Mouse (Mus musculus) neural tube, embryonic 14.5 days (tissue): ENCODE results near the gene Ntn5. TPM values are rescaled to one million over a fixed set of nuclear protein-coding genes. Genes with fewer than 3 reads are reported as not detected.
"Not testable (repeated sequence)": the region's sequence is repeated elsewhere in the genome, so short reads cannot be mapped to it uniquely, and the experiment has no call there.

Experiments used
- ATAC-seq: fragments of 200-750 bp; cut with Nextera tagmentation; 2 replicates; pipeline ENCODE4 v1.8.0; 2017; ENCODE audit warnings: low read depth, mild to moderate bottlenecking, moderate TSS enrichment, moderate library complexity
- H3K27ac ChIP-seq: fragments of 300-500 bp; sonication (generic); 2 replicates; pipeline ENCODE4 v1.5.1; 2014; ENCODE audit warnings: low read depth, mild to moderate bottlenecking, control low read depth, low read length, moderate library complexity, mixed read lengths
- H3K27me3 ChIP-seq: fragments of 300-500 bp; sonication (generic); 2 replicates; pipeline ENCODE4 v1.6.1; 2014; ENCODE audit warnings: low read length; ENCODE audit not compliant: control insufficient read depth, insufficient read depth
- H3K36me3 ChIP-seq: fragments of 300-500 bp; sonication (generic); 2 replicates; pipeline ENCODE4 v1.6.1; 2014; ENCODE audit warnings: low read length, mixed read lengths; ENCODE audit not compliant: control insufficient read depth, insufficient read depth
- H3K4me1 ChIP-seq: fragments of 300-500 bp; sonication (generic); 2 replicates; pipeline ENCODE4 v1.6.1; 2014; ENCODE audit warnings: low read length; ENCODE audit not compliant: control insufficient read depth, insufficient read depth
- H3K4me2 ChIP-seq: fragments of 300-500 bp; sonication (generic); 2 replicates; pipeline ENCODE4 v1.6.1; 2014; ENCODE audit warnings: mild to moderate bottlenecking, low read depth, low read length, control low read depth
- H3K4me3 ChIP-seq: fragments of 300-500 bp; sonication (generic); 2 replicates; pipeline ENCODE4 v1.5.1; 2014; ENCODE audit warnings: low read depth, low read length, control low read depth, mixed read lengths
- H3K9ac ChIP-seq: fragments of 300-500 bp; sonication (generic); replicated peaks from 2 replicates; pipeline ENCODE4 v1.6.1; 2014; ENCODE audit warnings: low read depth, mild to moderate bottlenecking, control low read depth, low read length, mixed read lengths
- H3K9me3 ChIP-seq: fragments of 300-500 bp; sonication (generic); 2 replicates; pipeline ENCODE4 v1.6.1; 2016; ENCODE audit warnings: low read length; ENCODE audit not compliant: control insufficient read depth
- WGBS: fragments of 180-500 bp; shearing (Covaris S2); extraction: QIAGEN DNeasy Blood & Tissue Kit; methylation state at CpG from one replicate; pipeline ENCODE4 v1.1.7; 2014; 5-methylcytosine and 5-hydroxymethylcytosine counted together
- polyA plus RNA-seq: library from polyadenylated mRNA; unstranded; fragments of >200 nt; fragmentation: Nextera tagmentation; extraction: Ambion mirVana; gene quantifications from 2 replicates; pipeline ENCODE4 v1.2.1, GENCODE M21; 2014

Gene Ntn5
- polyA plus RNA-seq, 1 experiment from 2014 or later, result not detected

DNA sequence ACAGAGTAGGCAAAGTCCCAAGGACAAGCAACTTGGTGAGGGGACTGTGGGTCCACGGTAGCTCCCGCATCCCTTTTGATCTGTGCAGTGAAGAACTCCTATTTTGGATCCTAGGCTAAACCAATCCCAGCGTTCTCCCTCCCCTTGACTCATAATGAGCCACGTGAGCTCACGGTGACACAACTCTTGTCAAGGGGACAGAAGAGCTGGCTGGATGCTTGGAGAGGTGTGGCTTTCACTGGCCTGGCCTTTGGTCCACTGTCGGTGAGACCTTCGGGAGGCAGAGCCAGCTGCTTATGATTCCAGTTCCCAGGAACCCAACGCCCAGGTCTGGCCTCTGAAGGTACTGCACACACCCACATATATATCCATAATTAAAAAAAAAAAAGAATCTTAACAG is 34.5 kb upstream of the Ntn5 start:
- peaks cover 5% of the 10 kb centered on the region; the same call in 1 of the 2 replicates for H3K4me1 ChIP-seq
- no peak overlapping the region for H3K4me2 ChIP-seq
- 78% methylated on average over 8 of the region's 8 CpGs for WGBS
- no peaks in the 10 kb centered on the region for H3K9me3 ChIP-seq
- no peaks in the 10 kb centered on the region for H3K27me3 ChIP-seq
- no peak overlapping the region for H3K9ac ChIP-seq
- no peak overlapping the region for H3K4me3 ChIP-seq
- H3K36me3 ChIP-seq, result no peaks in the 10 kb centered on the region
- no peak overlapping the region for H3K27ac ChIP-seq
- ATAC-seq, result no peak

DNA sequence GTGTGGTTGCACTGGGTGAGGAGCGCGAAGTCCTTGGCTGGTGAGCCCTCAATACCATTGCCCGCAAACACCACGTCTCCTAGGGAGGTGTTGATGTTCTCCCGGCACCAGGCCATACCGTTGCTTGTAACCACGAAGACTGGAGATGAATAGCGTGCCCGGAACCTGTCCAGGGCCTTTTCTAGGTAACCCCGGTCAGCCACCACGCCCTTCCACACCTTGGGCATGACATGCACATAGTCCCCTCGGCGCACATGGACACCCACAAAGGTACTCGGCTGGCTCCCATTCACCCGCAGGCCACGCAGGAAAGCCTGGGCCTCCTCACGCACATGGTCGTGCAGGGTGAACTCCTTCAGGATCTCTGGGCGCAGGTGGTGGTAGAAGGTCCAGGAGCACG is 33.3 kb upstream of the Ntn5 start:
- not testable (repeated sequence) for H3K9ac ChIP-seq, H3K36me3 ChIP-seq, ATAC-seq, H3K4me2 ChIP-seq, H3K4me1 ChIP-seq, H3K27me3 ChIP-seq, H3K9me3 ChIP-seq, H3K4me3 ChIP-seq, H3K27ac ChIP-seq
- WGBS, result 98% methylated on average over 19 of the region's 20 CpGs

DNA sequence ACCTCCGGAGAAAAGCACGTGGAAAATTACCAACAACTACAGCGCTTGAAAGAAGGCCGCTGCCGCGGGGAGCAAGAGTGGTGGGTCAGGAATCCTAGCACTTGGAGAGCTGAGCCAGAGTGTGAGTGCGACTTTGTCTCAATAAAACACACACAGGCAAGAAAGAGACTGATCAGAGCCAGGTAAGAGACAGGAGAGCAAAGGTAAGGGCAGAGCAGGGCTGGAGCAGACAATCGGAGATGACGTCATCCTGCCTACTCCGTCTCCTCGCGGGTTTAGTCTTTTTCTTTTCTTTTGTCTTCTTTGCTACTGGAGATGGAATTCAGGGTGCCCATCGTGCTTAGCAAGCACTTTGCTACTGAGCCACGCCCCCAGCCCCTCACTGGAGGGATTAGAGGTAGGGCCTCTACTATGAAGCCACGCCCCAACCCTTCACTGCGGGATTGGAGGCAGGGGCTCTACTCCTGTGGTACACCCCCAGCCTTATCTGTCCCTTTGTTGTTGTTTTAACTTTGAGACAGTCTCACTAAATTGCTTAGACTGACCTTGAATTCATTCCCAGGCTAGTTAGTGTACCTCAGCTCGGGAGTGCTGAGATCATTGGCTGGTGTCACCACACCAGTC is 29.3 kb upstream of the Ntn5 start:
- Histone ChIP-seq H3K4me3 (no peak overlapping the region), H3K27me3 (no peaks in the 10 kb centered on the region), H3K4me2 (no peak overlapping the region; the same call in 1 of the 2 replicates), H3K4me1 (no peaks in the 10 kb centered on the region), H3K9me3 (no peaks in the 10 kb centered on the region), H3K36me3 (no peaks in the 10 kb centered on the region), H3K27ac (no peak overlapping the region), H3K9ac (no peak overlapping the region)
- no peak for ATAC-seq
- 43% methylated on average over 17 of the region's 17 CpGs for WGBS

DNA sequence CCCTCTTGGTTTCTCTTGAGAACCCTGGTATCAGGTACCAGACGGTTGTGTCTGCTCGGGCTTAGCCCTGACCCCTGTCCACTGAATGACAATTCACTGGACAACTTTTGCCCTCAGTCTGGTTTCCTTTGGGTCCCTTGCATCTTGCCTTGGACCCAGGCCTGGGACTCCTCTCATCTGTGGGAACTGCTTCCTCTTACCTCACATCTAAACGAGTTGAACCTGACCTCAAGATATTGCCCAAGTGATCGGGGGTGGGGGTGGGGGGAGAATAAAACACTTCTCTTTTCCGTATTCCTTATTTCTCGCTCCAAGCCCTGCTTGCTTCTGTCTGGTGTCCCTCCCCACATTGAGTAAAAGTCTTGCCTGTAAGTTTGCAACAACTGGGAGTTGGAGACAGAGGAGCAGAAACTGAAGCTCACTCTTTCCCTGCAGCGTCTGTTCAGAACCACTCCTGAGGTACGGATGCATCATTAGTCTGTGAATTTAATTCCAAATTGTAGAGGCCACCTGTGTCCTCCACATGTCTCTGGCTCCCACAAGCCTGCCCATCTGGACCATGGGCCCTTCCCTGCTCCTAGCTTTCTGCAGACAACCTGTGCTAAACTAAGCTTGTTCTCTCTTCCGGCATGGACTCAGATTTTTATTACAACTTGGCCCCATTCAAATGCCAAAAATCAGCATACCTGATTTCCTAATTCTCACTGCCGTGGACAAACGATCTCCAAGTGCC is 22.9 kb upstream of the Ntn5 start:
- no peak overlapping the region for H3K9ac ChIP-seq
- no peak overlapping the region for H3K4me2 ChIP-seq
- 84% methylated on average over 11 of the region's 11 CpGs for WGBS
- no peaks in the 10 kb centered on the region for H3K9me3 ChIP-seq
- no peaks in the 10 kb centered on the region for H3K4me1 ChIP-seq
- H3K27me3 ChIP-seq, result no peaks in the 10 kb centered on the region
- no peak for ATAC-seq
- no peak overlapping the region for H3K27ac ChIP-seq
- no peak overlapping the region for H3K4me3 ChIP-seq
- no peaks in the 10 kb centered on the region for H3K36me3 ChIP-seq

DNA sequence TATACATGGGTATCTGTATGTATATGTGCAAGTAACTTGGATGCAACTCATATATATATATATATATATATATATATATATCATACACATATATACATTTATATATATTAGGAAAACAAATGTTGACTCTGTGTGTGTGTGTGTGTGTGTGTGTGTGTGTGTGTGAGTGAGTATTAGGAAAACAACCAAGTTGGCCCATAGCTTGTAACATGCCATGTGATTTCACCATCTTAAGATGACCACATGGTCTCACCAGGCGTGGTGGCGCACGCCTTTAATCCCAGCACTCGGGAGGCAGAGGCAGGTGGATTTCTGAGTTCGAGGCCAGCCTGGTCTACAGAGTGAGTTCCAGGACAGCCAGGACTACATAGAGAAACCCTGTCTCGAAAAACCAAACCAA is 22.1 kb upstream of the Ntn5 start:
- H3K9ac ChIP-seq, H3K27ac ChIP-seq, H3K4me3 ChIP-seq, ATAC-seq, H3K36me3 ChIP-seq, H3K9me3 ChIP-seq, H3K27me3 ChIP-seq, H3K4me2 ChIP-seq, H3K4me1 ChIP-seq: not testable (repeated sequence)
- 87% methylated on average over 6 of the region's 6 CpGs for WGBS

DNA sequence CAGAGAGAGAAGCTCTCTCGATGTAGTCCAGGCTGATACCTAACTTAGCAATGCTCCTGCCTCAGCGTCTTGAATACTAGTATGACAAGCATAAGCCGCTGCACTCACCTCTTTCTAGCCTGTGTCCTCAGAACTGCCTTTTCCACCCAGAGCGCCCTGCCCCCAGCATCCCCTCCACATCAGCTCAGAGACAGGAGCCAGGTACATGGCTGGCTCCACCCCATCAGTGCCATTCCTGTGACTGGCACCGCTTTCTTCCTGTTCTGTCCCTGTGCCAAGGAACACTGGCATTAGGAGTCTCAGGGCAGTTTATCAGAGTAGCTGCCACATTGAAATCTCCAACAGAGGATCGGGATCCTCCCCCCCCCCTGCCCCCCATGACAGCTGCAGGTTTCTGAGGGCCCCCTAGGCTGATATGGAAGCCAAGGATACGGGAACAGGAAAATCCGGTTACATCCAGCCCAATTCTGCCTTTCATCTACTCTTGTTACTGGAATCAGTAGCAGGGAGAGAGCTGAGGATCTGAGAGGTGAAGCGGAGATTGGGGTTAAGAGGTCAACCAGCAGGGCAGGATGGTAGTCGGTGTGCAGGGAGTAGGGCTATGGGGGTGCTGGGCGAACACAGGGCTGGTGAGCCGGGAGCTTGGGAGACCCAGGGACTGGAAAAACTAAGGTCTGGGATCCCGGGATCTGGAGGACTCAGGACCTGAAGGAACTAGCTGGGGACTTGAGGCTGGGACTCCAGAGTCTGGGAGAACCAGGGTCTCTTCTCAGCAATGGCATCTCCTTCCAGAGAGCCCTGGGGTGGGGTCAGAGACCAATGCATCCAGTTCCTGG is 18.3 kb upstream of the Ntn5 start:
- Histone ChIP-seq H3K27me3 (no peaks in the 10 kb centered on the region), H3K4me1 (no peaks in the 10 kb centered on the region), H3K9ac (no peak overlapping the region), H3K4me2 (no peak overlapping the region), H3K9me3 (no peaks in the 10 kb centered on the region), H3K4me3 (no peak overlapping the region), H3K27ac (no peak overlapping the region), H3K36me3 (no peaks in the 10 kb centered on the region)
- WGBS, result 63% methylated on average over 13 of the region's 13 CpGs
- ATAC-seq, result no peak

DNA sequence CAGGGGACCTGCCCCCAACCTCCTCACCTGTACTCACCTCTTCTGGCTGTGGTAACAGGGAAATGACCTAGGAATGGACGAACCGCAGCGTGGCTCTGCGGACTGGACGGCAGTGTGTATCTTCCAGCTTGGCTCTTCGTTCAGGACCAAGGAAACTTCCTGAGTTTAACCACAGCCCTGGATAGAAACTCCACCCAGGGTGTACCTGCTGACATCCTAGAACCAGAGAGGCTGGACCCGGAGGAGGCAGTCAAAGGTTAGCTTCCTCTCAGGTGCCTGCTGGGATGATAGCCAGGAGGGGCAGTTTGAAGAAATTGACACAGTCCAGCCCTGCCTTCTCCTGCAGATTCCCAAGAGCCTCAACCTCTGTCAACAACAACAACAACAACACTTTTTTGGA is 17.7 kb upstream of the Ntn5 start, which contains the start of gene Fut2:
Gene Fut2 (minus strand): TSS at position 234 of the 400 bp plus-strand sequence.
- no peak within 1 kb of the TSS for H3K27ac ChIP-seq
- H3K36me3 ChIP-seq, result no peaks in the 10 kb centered on the region
- no peak for ATAC-seq
- no peaks in the 10 kb centered on the region for H3K9me3 ChIP-seq
- WGBS, result 86% methylated on average over 7 of the region's 7 CpGs
- H3K4me1 ChIP-seq, result no peaks in the 10 kb centered on the region
- H3K27me3 ChIP-seq, result no peaks in the 10 kb centered on the region
- H3K4me3 ChIP-seq, result no peak within 1 kb of the TSS
- H3K9ac ChIP-seq, result no peak within 1 kb of the TSS
- no peak within 1 kb of the TSS for H3K4me2 ChIP-seq

DNA sequence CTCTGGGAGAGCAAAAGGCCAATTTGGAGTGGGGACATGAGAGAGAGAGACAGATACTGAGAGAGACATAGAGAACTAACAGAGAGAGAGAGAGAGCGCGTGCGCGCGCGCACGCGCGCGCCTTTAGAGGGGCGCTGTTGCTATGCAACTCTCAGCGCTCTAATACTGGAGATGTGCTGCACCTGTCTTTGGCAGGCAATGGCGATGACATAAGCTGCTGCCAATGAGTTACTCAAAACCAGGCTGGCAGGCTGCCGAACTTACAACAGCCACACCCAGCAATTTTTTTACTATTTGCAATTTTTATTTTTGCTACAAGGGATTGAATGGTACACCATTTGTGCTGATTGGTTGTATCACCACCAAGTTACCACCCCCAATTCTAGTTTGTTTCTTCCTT is 16.1 kb upstream of the Ntn5 start:
- H3K9me3 ChIP-seq, result no peaks in the 10 kb centered on the region
- ATAC-seq, result no peak

DNA sequence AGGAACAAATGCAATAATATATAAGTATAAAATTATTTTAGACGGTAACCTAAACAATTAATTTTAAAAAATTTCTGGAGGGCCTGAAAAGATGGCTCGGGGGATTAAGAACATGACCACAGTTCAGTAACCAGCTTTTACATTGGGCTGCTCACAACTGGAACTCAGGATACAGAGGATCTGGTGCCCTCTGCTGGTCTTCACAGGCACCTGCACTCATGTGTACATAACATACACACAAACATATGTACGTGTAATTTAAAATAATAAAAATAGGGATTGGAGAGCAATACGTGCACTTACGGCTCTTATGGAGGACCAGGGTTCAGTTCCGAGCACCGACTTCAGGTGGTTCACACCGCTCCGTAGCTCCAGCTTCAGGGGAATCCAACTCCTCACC is 14.9 kb upstream of the Ntn5 start:
- H3K4me1 ChIP-seq, result no peaks in the 10 kb centered on the region
- H3K27ac ChIP-seq, result no peak overlapping the region
- no peak overlapping the region for H3K4me3 ChIP-seq
- H3K9ac ChIP-seq, result no peak overlapping the region
- H3K27me3 ChIP-seq, result no peaks in the 10 kb centered on the region
- ATAC-seq, result no peak
- H3K36me3 ChIP-seq, result no peaks in the 10 kb centered on the region
- H3K4me2 ChIP-seq, result no peak overlapping the region
- H3K9me3 ChIP-seq, result no peaks in the 10 kb centered on the region
- 96% methylated on average over 9 of the region's 9 CpGs for WGBS

More for the DNA sequence above, 16.1 kb upstream of the Ntn5 start:
- H3K4me1 ChIP-seq, result no peaks in the 10 kb centered on the region
- H3K27ac ChIP-seq, result no peak overlapping the region
- 82% methylated on average over 14 of the region's 14 CpGs for WGBS
- no peak overlapping the region for H3K9ac ChIP-seq
- no peaks in the 10 kb centered on the region for H3K27me3 ChIP-seq
- H3K36me3 ChIP-seq, result no peaks in the 10 kb centered on the region
- no peak overlapping the region for H3K4me3 ChIP-seq
- no peak overlapping the region for H3K4me2 ChIP-seq
